Comparison of ENCODE assay signal across 12 mouse cellular contexts in genomic region chr13:119598466-119598865, GRCm38 (mm10). TPM values are rescaled to one million over a fixed set of nuclear protein-coding genes. Genes with fewer than 3 reads are reported as not detected.
DNase-seq lines count a peak whose midpoint lies in the region; ATAC-seq and TF ChIP-seq lines count a peak whose summit lies in the region.
"Not testable (repeated sequence)": the region's sequence is repeated elsewhere in the genome, so short reads cannot be mapped to it uniquely, and the experiment has no call there.
"Had no signal": no experiment of that assay in that cellular context is flagged by ENCODE, and none has a peak within 500 bp of the region (broad histone marks: within the 10 kb centered on the region; RNA-seq: fewer than 3 reads in every experiment).

No protein-coding gene starts in this region.

- not testable (repeated sequence) for H3K9me3 ChIP-seq in MEL (replicated peaks; ENCODE audit: insufficient read depth, low read length)
- H3K9me3 ChIP-seq in forebrain, embryonic 10.5 days = peaks cover 26% of the 10 kb centered on the region
- H3K9me3 ChIP-seq in lung, embryonic 14.5 days (ENCODE audit: low read depth, low read length) = peaks cover 21% of the 10 kb centered on the region
- H3K9me3 ChIP-seq in neural tube, embryonic 12.5 days = peaks cover 16% of the 10 kb centered on the region

- ATAC-seq in lung, embryonic 14.5 days (ENCODE audit: insufficient read depth); neural tube, embryonic 12.5 days (ENCODE audit: low FRiP score, low read depth): not testable (repeated sequence)

- TF ChIP-seq EP300 in MEL (IDR thresholded peaks at IDR 0.05; ENCODE audit: low read depth in 1 of 2, low read length in 2 of 2) = not testable (repeated sequence)

- not testable (repeated sequence) for H3K36me3 ChIP-seq in MEL (ENCODE audit: control insufficient read depth in 1 of 2, insufficient read depth in 2 of 2, low read length in 2 of 2); forebrain, embryonic 10.5 days (replicated peaks); lung, embryonic 14.5 days (ENCODE audit: insufficient read depth); neural tube, embryonic 12.5 days; splenic B cell, adult 2 months (ENCODE audit: control insufficient read depth, insufficient read depth, low read length, poor library complexity, severe bottlenecking)

- H3K79me2 ChIP-seq in MEL (ENCODE audit: control insufficient read depth, insufficient read depth, low read length, poor library complexity) = not testable (repeated sequence)

- TF ChIP-seq POLR2A in MEL (IDR thresholded peaks at IDR 0.05; ENCODE audit: control insufficient read depth in 1 of 2, insufficient read depth in 1 of 2, low read depth in 1 of 2, low read length in 2 of 2, poor library complexity in 1 of 2) = not testable (repeated sequence)

- not testable (repeated sequence) for TF ChIP-seq CTCF in MEL (IDR thresholded peaks at IDR 0.05 in 2 of 3, conservative IDR thresholded peaks at IDR 0.05 in 1 of 3; ENCODE audit: control insufficient read depth in 1 of 3, insufficient read depth in 1 of 3, low read depth in 2 of 3, low read length in 3 of 3, poor library complexity in 1 of 3, severe bottlenecking in 1 of 3); lung, embryonic 14.5 days (IDR thresholded peaks at IDR 0.05; ENCODE audit: low read depth)

- not testable (repeated sequence) for H3K4me3 ChIP-seq in MEL (ENCODE audit: control insufficient read depth in 1 of 2, insufficient read depth in 1 of 2, low read depth in 2 of 2, low read length in 2 of 2); forebrain, embryonic 10.5 days; lung, embryonic 14.5 days (ENCODE audit: low read depth, low read length)
- H3K4me3 ChIP-seq in neural tube, embryonic 12.5 days = peak overlapping the region; percentile 0; the same call in 1 of the 2 replicates

- not testable (repeated sequence) for H3K27ac ChIP-seq in MEL (ENCODE audit: control insufficient read depth, low read depth, low read length); forebrain, embryonic 10.5 days; lung, embryonic 14.5 days (ENCODE audit: low read depth); neural tube, embryonic 12.5 days

- H3K4me1 ChIP-seq in MEL (ENCODE audit: control insufficient read depth in 1 of 2, insufficient read depth in 2 of 2, low read length in 2 of 2); forebrain, embryonic 10.5 days; lung, embryonic 14.5 days (ENCODE audit: insufficient read depth); neural tube, embryonic 12.5 days: not testable (repeated sequence)

- not testable (repeated sequence) for H3K4me2 ChIP-seq in lung, embryonic 14.5 days; neural tube, embryonic 12.5 days (replicated peaks)

- DNase-seq in MEL (ENCODE audit: low read depth, low spot score) = peak; percentile 25
- DNase-seq in c-Kit-positive CD71-negative TER-119-negative erythroid progenitor cells, embryonic 14.5 days (ENCODE audit: low read depth) = peak; percentile 52
- peak; percentile 41 for DNase-seq in forebrain, embryonic 10.5 days (ENCODE audit: extremely low spot score, low spot score)
- DNase-seq in induced T-regulatory cell, adult 2 months (ENCODE audit: low read depth) = peak; percentile 61
- peak; percentile 31 for DNase-seq in lung, embryonic 14.5 days
- peak; percentile 56 for DNase-seq in splenic B cell, adult 2 months (ENCODE audit: low read depth, low spot score)

- H3K27me3 ChIP-seq in MEL (ENCODE audit: control insufficient read depth in 1 of 2, insufficient read depth in 2 of 2, low read length in 2 of 2); forebrain, embryonic 10.5 days (ENCODE audit: poor library complexity, severe bottlenecking); lung, embryonic 14.5 days (ENCODE audit: insufficient read depth, low read length); neural tube, embryonic 12.5 days (replicated peaks); splenic B cell, adult 2 months (ENCODE audit: control insufficient read depth, insufficient read depth, low read length, poor library complexity, severe bottlenecking): not testable (repeated sequence)

- H3K9ac ChIP-seq in MEL (ENCODE audit: control insufficient read depth, low read depth, low read length, poor library complexity, severe bottlenecking); lung, embryonic 14.5 days; neural tube, embryonic 12.5 days: not testable (repeated sequence)

- TF ChIP-seq RAD21 in MEL (IDR thresholded peaks at IDR 0.05; ENCODE audit: low read depth, low read length) = not testable (repeated sequence)

RNA-seq across cellular contexts. Expression of gene Ccl28, which starts 25.2 kb away (rescaled TPM):
- not detected in 2 replicates for total RNA-seq in MEL (2012; rRNA removed)
- not detected for polyA plus RNA-seq in MEL (2012; ENCODE audit: insufficient read depth in 1 of 2, insufficient read length in 2 of 2, low read depth in 1 of 2, low replicate concordance in 2 of 2, missing spikeins in 1 of 2)
- 0.06 and 0.19 TPM in 2 replicates for polyA plus RNA-seq in forebrain, embryonic 10.5 days (2016; fragmentation: Nextera tagmentation; extraction: Ambion mirVana)
- polyA plus RNA-seq in lung, embryonic 14.5 days (2014; fragmentation: Nextera tagmentation; extraction: Ambion mirVana) = 0.09 TPM in 1 of 2 replicates, not detected in the other
- polyA plus RNA-seq in neural tube, embryonic 12.5 days (2016; fragmentation: Nextera tagmentation; extraction: Ambion mirVana) = 0.11 and 0.19 TPM in 2 replicates
- total RNA-seq: heart, adult 2 months; heart, postnatal 14 days; megakaryocyte, adult 5-6 weeks had no signal
- polyA plus RNA-seq: adrenal gland, adult 2 months; heart, adult 2 months; myocyte had no signal
